Mouse (Mus musculus): ENCODE data around the gene Ino80. TPM values are rescaled to one million over a fixed set of nuclear protein-coding genes. Genes with fewer than 3 reads are reported as not detected.
"Not testable (repeated sequence)": the region's sequence is repeated elsewhere in the genome, so short reads cannot be mapped to it uniquely, and the experiment has no call there.

Gene Ino80
- 2.5 and 3.0 TPM in 2 replicates for polyA plus RNA-seq (2015; fragmentation: Nextera tagmentation; extraction: Ambion mirVana)

DNA sequence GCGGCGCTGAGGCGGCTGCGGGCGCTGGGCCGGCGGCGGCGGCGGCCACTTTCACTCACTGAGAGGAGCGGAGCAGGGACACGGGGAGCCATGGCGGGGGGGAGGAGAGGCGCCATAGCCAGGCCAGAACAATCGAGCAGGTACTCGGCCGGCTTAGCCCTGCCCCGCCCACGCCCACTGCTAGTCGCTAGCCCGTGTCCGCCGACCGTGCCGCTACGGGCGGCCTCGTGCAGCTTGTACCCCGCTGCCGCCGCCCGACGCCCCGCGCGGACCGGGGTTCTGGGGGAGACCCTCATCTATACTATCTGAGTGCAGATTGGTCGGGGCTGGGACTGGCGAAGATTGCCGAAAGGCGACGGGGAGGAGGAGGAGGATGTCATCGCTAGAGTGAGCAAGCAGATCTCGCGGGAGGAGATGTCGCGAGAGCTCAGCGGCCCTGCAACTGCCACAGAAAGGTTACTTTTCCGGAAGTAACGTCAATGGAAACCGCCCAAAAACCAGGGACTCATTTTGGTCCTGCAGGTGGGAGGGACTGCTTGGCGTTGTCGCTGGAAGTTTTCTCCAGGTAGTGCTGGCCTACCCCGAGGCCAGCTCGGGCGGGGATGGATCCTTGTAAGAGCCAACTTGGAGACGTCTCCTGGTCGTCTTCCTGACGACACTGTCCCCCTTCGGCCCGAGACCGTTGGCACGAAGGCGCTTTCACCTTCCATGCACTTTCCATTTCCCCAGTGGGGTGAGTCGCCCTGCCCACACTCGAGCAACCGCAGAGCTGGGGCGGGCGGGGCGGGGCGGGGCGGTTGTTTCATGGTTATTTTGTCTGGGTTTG is at the start of gene Ino80:
Gene Ino80 (minus strand): TSS at position 117 of the 826 bp plus-strand sequence.
- Histone ChIP-seq H3K27ac (ENCODE audit: low read length) (peak within 1 kb of the TSS; percentile 99), H3K9ac (ENCODE audit: low read length) (peak within 1 kb of the TSS; percentile 100), H3K9me3 (replicated peaks; ENCODE audit: control insufficient read depth, low read length) (no peaks in the 10 kb centered on the region), H3K36me3 (ENCODE audit: control insufficient read depth, insufficient read depth) (0 out of 2 replicates have a peak, but pooled peaks cover 2% of the 10 kb centered on the region), H3K4me3 (ENCODE audit: low read length) (peak within 1 kb of the TSS; percentile 95), H3K4me2 (ENCODE audit: low read depth, low read length) (peak within 1 kb of the TSS; percentile 76), H3K27me3 (ENCODE audit: control insufficient read depth, insufficient read depth, low read length) (no peaks in the 10 kb centered on the region), H3K4me1 (ENCODE audit: control insufficient read depth, insufficient read depth, low read length) (peaks cover 28% of the 10 kb centered on the region)
- under 1% methylated on average over 72 of the region's 72 CpGs for WGBS
- ATAC-seq (replicated peaks; ENCODE audit: extremely low read depth, insufficient read depth, low FRiP score), result peak; percentile 94

GRCm38 (mm10) chr2:119525422-119525821 is 47.9 kb upstream of the Ino80 start:
- Histone ChIP-seq H3K27me3 (ENCODE audit: control insufficient read depth, insufficient read depth, low read length) (no peaks in the 10 kb centered on the region), H3K9ac (ENCODE audit: low read length) (no peak overlapping the region), H3K4me1 (ENCODE audit: control insufficient read depth, insufficient read depth, low read length) (no peaks in the 10 kb centered on the region), H3K27ac (ENCODE audit: low read length) (no peak overlapping the region), H3K9me3 (replicated peaks; ENCODE audit: control insufficient read depth, low read length) (no peaks in the 10 kb centered on the region), H3K4me3 (ENCODE audit: low read length) (no peak overlapping the region), H3K4me2 (ENCODE audit: low read depth, low read length) (no peak overlapping the region), H3K36me3 (ENCODE audit: control insufficient read depth, insufficient read depth) (no peaks in the 10 kb centered on the region)
- ATAC-seq (replicated peaks; ENCODE audit: extremely low read depth, insufficient read depth, low FRiP score), result no peak
- 59% methylated on average over 4 of the region's 4 CpGs for WGBS

GRCm38 (mm10) chr2:119523836-119524235 is 46.3 kb upstream of the Ino80 start:
- 79% methylated on average over 4 of the region's 4 CpGs for WGBS
- Histone ChIP-seq H3K4me1 (ENCODE audit: control insufficient read depth, insufficient read depth, low read length) (no peaks in the 10 kb centered on the region), H3K4me2 (ENCODE audit: low read depth, low read length) (no peak overlapping the region), H3K4me3 (ENCODE audit: low read length) (no peak overlapping the region), H3K9me3 (replicated peaks; ENCODE audit: control insufficient read depth, low read length) (no peaks in the 10 kb centered on the region), H3K27me3 (ENCODE audit: control insufficient read depth, insufficient read depth, low read length) (no peaks in the 10 kb centered on the region), H3K36me3 (ENCODE audit: control insufficient read depth, insufficient read depth) (no peaks in the 10 kb centered on the region), H3K9ac (ENCODE audit: low read length) (no peak overlapping the region), H3K27ac (ENCODE audit: low read length) (no peak overlapping the region)
- ATAC-seq (replicated peaks; ENCODE audit: extremely low read depth, insufficient read depth, low FRiP score), result no peak

- no peaks in the 10 kb centered on the region for H3K9me3 ChIP-seq (replicated peaks; ENCODE audit: control insufficient read depth, low read length)
- no peaks in the 10 kb centered on the region for H3K36me3 ChIP-seq (ENCODE audit: control insufficient read depth, insufficient read depth)
- H3K4me1 ChIP-seq (ENCODE audit: control insufficient read depth, insufficient read depth, low read length), result no peaks in the 10 kb centered on the region
- H3K9ac ChIP-seq (ENCODE audit: low read length), result no peak overlapping the region
- H3K4me2 ChIP-seq (ENCODE audit: low read depth, low read length), result no peak overlapping the region
- 68% methylated on average over 7 of the region's 7 CpGs for WGBS
- ATAC-seq (replicated peaks; ENCODE audit: extremely low read depth, insufficient read depth, low FRiP score), result no peak
- no peaks in the 10 kb centered on the region for H3K27me3 ChIP-seq (ENCODE audit: control insufficient read depth, insufficient read depth, low read length)
- no peak overlapping the region for H3K27ac ChIP-seq (ENCODE audit: low read length)
- H3K4me3 ChIP-seq (ENCODE audit: low read length), result no peak overlapping the region
Observed at GRCm38 (mm10) chr2:119520550-119520949, 43.1 kb upstream of the Ino80 start.

DNA sequence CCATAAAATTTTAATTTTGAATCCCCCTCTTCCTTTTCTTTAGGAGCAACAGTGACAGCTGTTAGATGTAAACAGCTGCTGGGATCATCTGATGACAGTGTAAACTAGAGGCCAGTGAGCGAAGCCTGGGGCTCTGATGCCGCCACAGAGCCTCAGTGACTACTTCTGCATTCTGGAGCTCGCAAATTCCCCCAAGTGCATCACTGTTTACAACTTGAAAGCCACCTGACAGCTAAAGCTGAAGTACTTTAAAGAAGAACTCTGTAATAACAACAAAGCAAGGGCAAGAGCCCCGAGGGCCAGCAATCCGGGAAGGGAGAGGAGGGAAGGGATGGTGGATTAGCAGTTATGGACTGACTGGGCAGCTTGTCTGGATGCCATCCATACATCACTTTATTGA is 39.3 kb upstream of the Ino80 start:
- no peak overlapping the region for H3K27ac ChIP-seq (ENCODE audit: low read length)
- no peak for ATAC-seq (replicated peaks; ENCODE audit: extremely low read depth, insufficient read depth, low FRiP score)
- 50% methylated on average over 5 of the region's 5 CpGs for WGBS
- no peaks in the 10 kb centered on the region for H3K36me3 ChIP-seq (ENCODE audit: control insufficient read depth, insufficient read depth)
- H3K4me2 ChIP-seq (ENCODE audit: low read depth, low read length), result no peak overlapping the region
- H3K9me3 ChIP-seq (replicated peaks; ENCODE audit: control insufficient read depth, low read length), result no peaks in the 10 kb centered on the region
- no peaks in the 10 kb centered on the region for H3K4me1 ChIP-seq (ENCODE audit: control insufficient read depth, insufficient read depth, low read length)
- H3K4me3 ChIP-seq (ENCODE audit: low read length), result no peak overlapping the region
- H3K9ac ChIP-seq (ENCODE audit: low read length), result no peak overlapping the region
- H3K27me3 ChIP-seq (ENCODE audit: control insufficient read depth, insufficient read depth, low read length), result no peaks in the 10 kb centered on the region

DNA sequence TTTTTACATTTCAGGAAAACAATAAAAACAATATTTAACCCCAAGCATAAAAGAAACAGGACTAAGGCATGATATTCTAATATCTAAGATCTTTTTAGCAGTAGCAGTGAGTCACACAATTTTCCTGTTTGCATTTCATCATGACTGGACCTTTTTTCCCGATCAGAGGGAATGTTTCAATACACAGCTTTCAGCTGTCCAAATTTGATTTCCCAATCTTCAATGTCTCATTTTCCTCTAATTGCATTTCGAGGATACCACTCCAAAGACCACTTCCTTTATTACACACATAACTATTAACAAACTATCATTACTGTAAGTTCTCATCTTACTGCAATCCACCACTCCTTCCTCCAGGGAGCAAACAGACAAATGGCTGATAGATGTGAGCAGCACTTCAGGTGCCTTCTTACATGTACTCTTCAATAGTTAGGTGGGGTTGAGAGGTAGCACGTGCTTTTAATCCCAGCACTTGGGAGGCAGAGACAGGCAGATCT is 36.6 kb upstream of the Ino80 start:
- Histone ChIP-seq H3K4me3 (ENCODE audit: low read length) (no peak overlapping the region), H3K9me3 (replicated peaks; ENCODE audit: control insufficient read depth, low read length) (no peaks in the 10 kb centered on the region), H3K4me2 (ENCODE audit: low read depth, low read length) (no peak overlapping the region), H3K27ac (ENCODE audit: low read length) (no peak overlapping the region), H3K4me1 (ENCODE audit: control insufficient read depth, insufficient read depth, low read length) (no peaks in the 10 kb centered on the region), H3K27me3 (ENCODE audit: control insufficient read depth, insufficient read depth, low read length) (no peaks in the 10 kb centered on the region), H3K36me3 (ENCODE audit: control insufficient read depth, insufficient read depth) (no peaks in the 10 kb centered on the region), H3K9ac (ENCODE audit: low read length) (no peak overlapping the region)
- no peak for ATAC-seq (replicated peaks; ENCODE audit: extremely low read depth, insufficient read depth, low FRiP score)
- 74% methylated on average over 3 of the region's 3 CpGs for WGBS

DNA sequence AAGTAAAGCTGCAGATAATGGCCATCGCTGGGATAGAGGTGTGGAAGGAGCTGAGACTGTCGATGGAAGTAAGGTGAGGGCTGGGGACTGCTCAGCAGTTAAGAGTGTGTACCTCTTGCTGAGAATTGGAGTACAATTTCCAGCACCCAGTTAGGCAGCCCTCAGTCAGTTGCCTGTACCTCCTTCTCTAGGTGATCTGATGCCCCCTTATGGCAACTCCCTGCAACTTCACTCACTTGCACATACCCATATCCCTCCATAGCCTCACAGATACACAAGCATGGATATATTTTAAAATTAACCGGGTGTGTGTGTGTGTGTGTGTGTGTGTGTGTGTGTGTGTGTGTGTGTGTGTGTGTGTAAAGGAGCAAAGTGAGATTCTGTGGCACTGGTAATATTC is 34.8 kb upstream of the Ino80 start:
- no peak overlapping the region for H3K4me2 ChIP-seq (ENCODE audit: low read depth, low read length)
- no peaks in the 10 kb centered on the region for H3K27me3 ChIP-seq (ENCODE audit: control insufficient read depth, insufficient read depth, low read length)
- H3K27ac ChIP-seq (ENCODE audit: low read length), result no peak overlapping the region
- H3K4me1 ChIP-seq (ENCODE audit: control insufficient read depth, insufficient read depth, low read length), result no peaks in the 10 kb centered on the region
- H3K4me3 ChIP-seq (ENCODE audit: low read length), result no peak overlapping the region
- no peaks in the 10 kb centered on the region for H3K9me3 ChIP-seq (replicated peaks; ENCODE audit: control insufficient read depth, low read length)
- no peaks in the 10 kb centered on the region for H3K36me3 ChIP-seq (ENCODE audit: control insufficient read depth, insufficient read depth)
- 76% methylated on average over 3 of the region's 3 CpGs for WGBS
- no peak overlapping the region for H3K9ac ChIP-seq (ENCODE audit: low read length)
- no peak for ATAC-seq (replicated peaks; ENCODE audit: extremely low read depth, insufficient read depth, low FRiP score)

- no peak for ATAC-seq (replicated peaks; ENCODE audit: extremely low read depth, insufficient read depth, low FRiP score)
- Histone ChIP-seq H3K27ac (ENCODE audit: low read length) (no peak overlapping the region), H3K36me3 (ENCODE audit: control insufficient read depth, insufficient read depth) (no peaks in the 10 kb centered on the region), H3K4me2 (ENCODE audit: low read depth, low read length) (no peak overlapping the region), H3K4me3 (ENCODE audit: low read length) (no peak overlapping the region), H3K9me3 (replicated peaks; ENCODE audit: control insufficient read depth, low read length) (no peaks in the 10 kb centered on the region), H3K27me3 (ENCODE audit: control insufficient read depth, insufficient read depth, low read length) (no peaks in the 10 kb centered on the region), H3K4me1 (ENCODE audit: control insufficient read depth, insufficient read depth, low read length) (no peaks in the 10 kb centered on the region), H3K9ac (ENCODE audit: low read length) (no peak overlapping the region)
- 82% methylated on average over 2 of the region's 2 CpGs for WGBS
Observed at GRCm38 (mm10) chr2:119510856-119511255, 33.4 kb upstream of the Ino80 start.

DNA sequence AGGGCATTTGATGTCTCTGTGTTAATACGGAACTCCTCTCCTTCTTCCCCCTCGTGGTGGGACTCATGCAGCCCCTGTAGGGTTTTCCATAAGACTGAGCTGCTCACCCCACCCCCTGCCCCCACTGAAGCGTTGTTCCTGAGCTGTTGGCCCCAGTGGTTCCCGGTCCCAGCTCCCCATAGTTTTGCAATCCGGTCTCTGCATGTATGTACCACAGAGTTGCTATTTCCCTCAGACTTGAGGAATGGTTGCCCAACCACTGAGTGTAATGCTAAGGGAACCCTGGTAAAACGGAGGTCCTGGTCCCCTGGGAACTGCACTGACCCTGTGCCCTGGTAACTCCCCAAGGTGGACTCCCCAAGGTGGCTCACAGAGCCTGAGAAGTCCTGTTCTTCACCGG is 31.0 kb upstream of the Ino80 start:
- not testable (repeated sequence) for H3K9ac ChIP-seq (ENCODE audit: low read length); H3K27ac ChIP-seq (ENCODE audit: low read length); H3K27me3 ChIP-seq (ENCODE audit: control insufficient read depth, insufficient read depth, low read length); H3K4me2 ChIP-seq (ENCODE audit: low read depth, low read length); H3K4me3 ChIP-seq (ENCODE audit: low read length); H3K9me3 ChIP-seq (replicated peaks; ENCODE audit: control insufficient read depth, low read length); H3K36me3 ChIP-seq (ENCODE audit: control insufficient read depth, insufficient read depth); H3K4me1 ChIP-seq (ENCODE audit: control insufficient read depth, insufficient read depth, low read length); ATAC-seq (replicated peaks; ENCODE audit: extremely low read depth, insufficient read depth, low FRiP score)
- WGBS, result 56% methylated on average over 7 of the region's 7 CpGs

Data from heart, embryonic 16.5 days (tissue).